Mouse (Mus musculus) erythroblast, embryonic 14.5 days (primary cell): ENCODE data around the gene Sdk1.

Experiments used
- GATA1 ChIP-seq: IDR thresholded peaks from 2 replicates; pipeline ENCODE4 v1.6.1; 2012; ENCODE audit warnings: low read length, inconsistent platforms, mixed read lengths
- TAL1 ChIP-seq: IDR thresholded peaks from 3 replicates; pipeline ENCODE4 v1.6.1; 2012; ENCODE audit warnings: low read length, inconsistent platforms, mixed read lengths

DNA sequence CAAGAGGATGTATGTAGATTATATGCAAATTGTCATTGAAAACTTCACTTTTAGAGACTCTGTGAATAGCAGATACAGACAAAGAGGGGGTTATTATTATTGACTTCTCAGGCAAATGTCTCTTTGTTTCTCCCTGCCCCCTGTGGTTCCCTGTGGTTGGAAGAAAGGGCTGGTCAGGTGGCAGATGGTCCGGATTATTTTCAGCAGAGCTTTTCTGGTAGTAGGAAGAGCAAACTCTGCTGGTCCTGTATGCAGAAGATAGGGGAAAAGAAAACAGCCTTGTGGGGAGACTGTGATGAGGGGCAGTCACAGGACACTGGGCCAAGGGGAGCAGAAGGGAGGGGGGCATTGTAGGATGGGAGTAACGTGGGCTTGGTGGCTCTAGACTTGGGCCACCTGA, 147.2 kb downstream of the Sdk1 start:
- no peak for TF ChIP-seq GATA1
- TF ChIP-seq TAL1: no peak
